Mouse (Mus musculus) cerebellum, postnatal 4 days (tissue): ENCODE results near the gene Mthfd1.

Experiments
- DNase-seq, 2 experiments: peaks; one replicate each; pipeline ENCODE4 v3.0.0; 2022; ENCODE audit warnings: low spot score in 2 of 2, mixed read lengths in 1 of 2

Gene Mthfd1

DNA sequence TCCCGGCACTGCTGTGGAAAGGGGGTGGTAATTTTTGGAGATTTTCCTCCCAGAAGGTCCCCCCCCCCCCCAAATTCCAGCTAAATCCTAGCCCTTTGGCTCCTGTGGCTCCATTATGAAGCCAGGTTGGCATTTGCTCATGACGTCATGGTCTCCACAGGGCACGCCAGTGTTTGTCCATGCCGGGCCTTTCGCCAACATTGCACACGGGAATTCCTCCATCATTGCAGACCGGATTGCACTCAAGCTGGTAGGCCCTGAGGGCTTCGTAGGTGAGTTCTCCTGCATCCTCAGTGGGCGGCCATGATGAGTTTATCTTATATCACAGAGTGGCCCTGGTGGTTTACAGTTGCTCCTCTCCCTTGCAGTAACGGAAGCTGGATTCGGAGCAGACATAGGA, 48.4 kb downstream of the Mthfd1 start:
- DNase-seq: no peak

DNA sequence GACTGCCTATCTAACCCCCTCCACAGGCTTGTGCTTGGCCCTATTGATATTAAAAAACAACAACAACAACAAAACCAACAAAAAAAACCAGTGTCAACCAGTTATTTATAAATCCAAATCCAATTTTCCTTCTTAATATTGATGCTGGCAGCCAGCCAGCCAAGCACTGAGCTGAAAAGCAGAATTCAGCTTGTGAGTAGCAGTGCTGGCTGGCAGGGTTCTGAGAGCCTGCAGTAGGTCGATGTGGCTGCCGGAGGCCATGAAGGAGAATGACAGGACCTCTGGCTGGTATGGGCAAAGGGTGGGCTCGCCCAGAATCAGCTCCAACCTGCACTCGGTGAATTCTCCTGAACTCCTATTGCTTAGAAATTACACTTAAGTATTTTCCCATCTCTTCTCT, 49.1 kb downstream of the Mthfd1 start:
- DNase-seq: no peak

DNA sequence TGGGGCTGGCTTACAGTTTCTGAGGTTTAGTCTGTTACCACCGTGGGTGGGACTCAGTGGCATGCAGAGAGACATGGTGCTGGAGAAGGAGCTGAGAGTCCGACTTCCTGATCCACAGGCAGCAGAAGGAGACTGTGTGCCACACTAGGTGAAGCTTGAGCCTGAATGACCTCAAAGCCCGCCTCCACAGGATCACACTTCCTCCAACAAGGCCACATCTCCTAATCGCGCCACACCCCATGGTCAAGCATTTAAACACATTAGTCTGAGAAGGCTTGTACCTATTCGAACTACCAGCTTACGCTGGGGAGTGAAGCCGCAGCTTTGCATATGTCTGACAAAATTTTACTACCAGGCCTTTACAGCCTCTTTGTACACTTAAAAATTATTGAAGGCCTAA, 50.0 kb downstream of the Mthfd1 start:
- DNase-seq: no peak

DNA sequence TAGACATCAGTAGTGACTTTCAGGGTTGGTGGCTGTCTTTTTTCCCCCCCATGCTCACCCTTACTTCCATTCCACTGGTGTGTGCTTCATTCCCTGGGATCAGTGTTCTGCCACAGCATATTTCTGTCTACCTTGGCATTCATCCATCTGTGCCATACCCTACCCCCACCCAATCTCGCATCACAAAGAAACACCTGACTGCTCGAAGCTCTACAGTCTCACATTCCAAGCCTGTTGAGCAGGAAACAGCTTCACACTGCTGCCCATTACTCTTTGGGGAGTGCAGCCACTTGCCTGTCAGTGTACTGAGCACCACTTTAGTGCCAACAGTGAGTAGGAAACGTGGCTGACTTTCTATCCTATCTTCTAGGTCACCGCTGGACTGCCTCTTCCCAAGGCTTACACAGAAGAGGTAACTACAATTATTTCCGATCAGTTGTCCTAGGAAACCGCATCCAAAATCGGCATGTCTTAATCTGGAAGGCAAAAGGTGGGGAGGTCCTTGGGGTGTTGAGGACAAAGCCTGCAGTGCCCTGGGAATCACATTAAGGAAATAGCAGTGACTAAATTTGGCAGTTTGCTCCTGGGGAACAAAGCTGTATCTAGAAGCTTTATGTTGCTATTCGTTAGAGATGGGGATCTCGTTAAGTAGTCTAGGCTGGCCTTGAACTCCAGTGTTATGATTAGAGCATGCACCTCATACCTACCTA, 51.9 kb downstream of the Mthfd1 start:
- no peak for DNase-seq

DNA sequence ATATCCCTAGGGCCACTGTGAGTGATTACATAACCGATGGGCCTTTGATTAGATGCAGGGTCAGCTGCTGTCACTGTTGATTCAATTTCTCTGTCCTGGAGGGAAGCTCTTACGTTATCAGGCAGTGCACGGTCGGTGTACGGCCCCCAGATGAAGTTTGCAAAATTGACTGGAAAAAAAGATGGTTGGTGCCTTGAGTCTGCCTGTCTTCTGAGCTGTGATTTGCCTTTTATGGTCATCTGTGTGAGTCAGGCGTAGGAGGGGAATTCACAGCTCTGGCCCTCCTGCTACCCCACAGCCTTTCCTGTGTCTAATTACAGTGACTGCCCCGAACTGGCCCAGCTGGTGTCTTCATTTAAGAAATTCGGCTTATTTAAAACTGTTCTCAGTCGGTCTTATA, 52.9 kb downstream of the Mthfd1 start:
- no peak for DNase-seq

DNA sequence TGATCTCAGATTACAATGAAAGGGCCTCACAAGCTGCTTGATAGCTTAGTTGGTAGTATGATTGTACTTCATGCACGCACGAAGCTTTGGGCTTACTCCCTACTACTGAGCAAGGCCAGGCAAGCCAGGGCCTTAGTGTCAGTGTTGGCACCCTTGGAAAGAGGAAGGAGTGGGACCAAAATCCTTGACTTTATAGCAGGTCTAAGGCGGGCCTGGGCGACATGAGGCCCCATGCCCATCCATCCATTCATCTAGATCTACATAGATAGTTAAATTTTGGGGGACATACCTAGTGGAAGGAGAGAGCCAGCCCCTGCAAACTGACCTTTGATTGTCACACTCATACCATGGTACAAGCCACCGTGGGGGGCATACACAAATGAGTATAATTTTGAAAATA, 53.3 kb downstream of the Mthfd1 start:
- DNase-seq: no peak

DNA sequence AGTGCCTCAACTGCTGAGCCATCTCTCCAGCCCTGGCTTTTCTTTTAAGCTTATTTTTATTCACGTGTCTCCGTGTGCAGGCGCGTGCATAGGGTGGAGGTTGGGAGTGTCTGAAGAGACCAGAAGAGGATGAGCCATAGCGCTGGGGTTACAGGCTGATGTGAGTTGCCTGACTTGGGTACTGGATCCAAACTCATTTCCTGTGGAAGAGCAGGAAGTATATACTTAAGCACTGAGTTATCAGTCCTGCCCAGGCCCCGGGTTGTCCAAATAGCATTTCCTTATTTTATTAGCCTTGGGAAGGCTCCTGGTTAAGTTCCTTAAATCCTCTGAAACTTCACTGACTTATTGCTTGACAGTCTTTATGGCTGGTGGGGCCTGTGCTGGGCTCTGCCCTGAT, 54.9 kb downstream of the Mthfd1 start:
- no peak for DNase-seq

DNA sequence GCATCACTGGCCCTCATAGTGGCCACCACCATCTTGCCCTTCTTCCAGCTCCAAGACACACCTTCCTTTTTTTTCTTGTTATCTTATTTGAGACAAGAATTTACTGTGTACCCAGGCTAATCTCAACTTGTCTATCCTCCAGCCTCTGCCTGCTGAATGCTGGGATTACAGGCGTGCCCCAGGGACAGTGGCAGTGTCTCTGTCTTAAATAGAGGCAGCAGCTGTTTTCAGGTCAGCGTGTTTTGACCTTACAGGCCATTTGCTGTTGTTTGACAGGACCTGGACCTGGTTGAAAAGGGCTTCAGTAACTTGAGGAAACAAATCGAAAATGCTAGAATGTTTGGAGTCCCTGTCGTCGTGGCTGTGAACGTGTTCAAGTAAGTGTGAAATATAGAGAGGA, 55.5 kb downstream of the Mthfd1 start:
- DNase-seq: no peak

DNA sequence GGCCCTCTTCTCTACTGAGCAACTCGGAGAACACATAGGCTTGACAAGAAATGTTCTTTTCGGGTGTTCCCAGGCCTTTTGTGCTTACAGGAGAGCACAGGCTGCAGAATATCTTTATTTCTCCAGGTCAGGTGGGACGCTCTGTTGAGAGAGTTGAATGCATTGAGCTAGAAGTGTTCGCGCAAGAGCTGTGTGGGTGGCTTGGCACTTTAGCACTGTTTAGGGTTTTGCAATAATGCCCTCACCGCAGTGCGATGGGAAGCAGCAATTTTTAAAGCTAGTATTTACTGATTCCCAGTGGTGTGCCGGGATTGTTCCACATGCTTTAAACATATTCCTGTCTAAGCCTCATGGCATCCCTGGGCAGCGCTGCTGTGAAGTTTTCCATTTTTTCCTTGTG, 56.1 kb downstream of the Mthfd1 start:
- DNase-seq: no peak

DNA sequence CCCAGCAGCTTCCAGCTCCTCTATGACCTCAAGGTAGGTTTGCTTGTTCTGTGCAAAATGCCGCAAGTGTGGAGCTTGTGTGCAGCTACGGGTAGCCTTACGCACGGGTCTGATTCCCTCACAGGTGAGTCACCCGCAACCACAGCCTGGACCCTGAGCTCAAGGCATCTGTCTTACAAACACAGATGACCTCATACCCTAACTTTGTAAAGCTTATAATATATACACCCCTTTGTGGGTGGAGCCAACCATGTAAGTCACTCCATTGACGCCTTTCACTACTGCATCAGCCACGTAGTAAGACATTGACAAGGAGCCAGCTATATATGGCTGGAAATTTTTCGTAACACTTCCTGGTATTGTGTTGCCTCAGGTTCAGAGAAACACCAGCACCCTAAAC, 56.9 kb downstream of the Mthfd1 start:
- no peak for DNase-seq

DNA sequence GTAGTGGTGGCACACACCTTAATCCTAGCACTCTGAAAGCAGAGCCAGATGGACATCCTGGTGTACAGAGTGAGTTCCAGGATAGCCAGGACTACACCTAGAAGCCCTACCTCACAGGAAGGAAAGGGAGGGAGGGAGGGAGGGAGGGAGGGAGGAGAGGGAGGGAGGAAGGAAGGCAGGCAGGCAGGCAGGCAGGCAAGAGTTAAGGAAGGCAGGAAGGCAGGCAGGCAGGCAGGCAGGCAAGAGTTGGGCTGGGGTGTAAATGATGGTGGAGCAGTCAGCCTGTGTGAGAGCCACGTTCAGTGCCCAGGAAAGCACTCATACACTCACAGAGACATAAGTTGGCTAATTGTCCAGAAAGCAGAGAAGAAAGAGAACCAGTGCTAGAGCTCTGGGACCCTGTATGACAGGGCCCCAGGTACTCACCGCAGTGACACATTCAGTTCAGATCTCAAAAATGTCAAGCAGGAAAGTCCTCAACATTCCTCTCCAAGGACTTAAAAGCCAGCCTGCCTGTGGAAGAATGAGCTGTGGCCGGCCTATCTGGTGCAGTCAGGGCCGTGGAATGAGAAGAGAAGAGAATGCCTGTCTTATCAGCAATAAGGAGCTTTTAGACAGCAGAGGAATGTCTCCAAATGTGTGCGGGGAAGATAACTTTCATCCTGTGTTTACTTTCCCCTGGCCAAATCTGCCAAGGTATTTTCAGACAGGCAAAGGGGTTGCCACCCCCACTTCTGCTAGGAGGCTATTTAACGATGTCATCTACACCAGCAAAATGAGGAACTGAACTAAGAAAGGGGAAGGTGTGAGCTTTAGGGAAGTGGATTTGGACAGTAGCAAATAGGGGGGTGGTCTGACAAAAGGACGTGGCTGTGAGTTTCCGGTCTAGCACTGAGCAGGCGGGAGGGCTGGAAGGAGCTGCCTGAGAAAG, 63.4 kb downstream of the Mthfd1 start:
- no peak for DNase-seq

DNA sequence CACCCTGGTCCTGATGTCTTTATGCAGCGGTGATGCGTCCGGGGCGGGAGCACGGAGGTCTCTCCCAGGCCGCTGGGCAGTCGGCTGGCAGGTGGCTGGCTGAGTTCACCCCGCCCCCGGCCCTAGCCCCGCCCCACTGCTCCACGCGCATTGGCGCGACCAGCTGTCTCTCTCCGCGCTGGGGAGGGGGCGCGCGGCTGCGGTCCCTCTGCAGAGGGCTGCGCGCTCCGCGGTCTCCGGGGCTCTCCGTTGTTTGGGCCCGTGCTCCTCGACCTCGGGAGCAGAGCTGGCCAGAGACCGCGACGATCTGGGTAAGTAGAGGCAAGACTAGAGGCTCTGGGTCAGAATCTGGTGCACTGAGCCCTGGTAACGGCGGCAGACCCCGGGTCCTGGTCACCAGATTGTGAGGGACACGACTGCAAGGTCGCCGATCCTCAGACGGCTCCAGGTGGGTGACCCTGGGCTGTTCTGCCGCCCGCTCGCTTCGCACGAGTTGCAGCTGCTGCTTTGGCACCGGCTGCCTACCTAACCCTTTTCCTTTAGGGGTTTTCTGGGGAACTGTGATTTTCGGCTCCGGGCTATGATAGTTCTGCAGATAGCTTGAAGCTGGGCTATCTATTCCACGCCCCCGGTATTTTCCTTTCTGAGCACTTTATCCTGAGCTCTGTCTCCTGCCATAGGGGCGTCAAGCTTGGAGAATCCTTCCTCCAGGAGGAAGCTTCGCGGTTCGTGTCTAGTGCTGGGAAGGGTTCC, 69.8 kb downstream of the Mthfd1 start, which contains the start of gene Akap5:
Akap5 (plus strand) TSS at position 213 of the 753 bp plus-strand sequence.
- DNase-seq: peak; percentile 72 to 88

DNA sequence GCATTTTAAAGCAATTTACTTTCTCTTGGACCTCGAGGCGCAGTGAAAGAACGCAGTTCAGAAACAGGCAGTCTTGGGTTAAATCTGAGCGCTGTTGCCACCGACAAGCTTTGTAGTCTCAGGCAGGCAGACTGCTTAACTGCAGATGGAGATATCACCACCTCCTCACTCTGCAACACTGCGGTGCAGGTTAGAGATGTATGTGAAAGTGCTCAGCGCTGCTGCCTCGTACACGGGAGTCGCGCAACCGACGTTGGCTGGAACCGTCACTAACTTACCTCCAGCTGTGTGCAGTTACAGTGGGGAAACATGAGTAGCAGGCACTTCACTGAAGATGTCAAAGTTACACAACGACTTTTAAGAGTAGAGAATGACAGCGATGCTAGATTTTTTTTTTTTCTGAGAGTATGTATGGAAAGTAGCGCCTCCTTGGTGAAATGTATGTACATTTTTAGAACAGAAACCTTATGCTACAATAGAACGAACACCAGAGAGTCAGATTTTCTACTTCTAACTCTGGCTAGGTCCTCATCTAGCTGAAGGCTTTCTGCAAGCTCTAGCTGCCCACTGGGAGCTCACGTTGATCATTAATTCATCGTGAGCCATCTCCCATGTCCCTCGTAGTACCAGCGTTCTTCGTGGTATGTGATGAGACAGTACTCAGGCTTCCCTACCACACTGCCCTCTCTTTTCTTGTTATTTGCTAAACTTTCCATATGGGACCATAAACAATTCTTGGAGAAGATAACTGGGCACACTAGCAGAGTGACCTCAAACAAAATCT, 71.5 kb downstream of the Mthfd1 start:
- DNase-seq: no peak

DNA sequence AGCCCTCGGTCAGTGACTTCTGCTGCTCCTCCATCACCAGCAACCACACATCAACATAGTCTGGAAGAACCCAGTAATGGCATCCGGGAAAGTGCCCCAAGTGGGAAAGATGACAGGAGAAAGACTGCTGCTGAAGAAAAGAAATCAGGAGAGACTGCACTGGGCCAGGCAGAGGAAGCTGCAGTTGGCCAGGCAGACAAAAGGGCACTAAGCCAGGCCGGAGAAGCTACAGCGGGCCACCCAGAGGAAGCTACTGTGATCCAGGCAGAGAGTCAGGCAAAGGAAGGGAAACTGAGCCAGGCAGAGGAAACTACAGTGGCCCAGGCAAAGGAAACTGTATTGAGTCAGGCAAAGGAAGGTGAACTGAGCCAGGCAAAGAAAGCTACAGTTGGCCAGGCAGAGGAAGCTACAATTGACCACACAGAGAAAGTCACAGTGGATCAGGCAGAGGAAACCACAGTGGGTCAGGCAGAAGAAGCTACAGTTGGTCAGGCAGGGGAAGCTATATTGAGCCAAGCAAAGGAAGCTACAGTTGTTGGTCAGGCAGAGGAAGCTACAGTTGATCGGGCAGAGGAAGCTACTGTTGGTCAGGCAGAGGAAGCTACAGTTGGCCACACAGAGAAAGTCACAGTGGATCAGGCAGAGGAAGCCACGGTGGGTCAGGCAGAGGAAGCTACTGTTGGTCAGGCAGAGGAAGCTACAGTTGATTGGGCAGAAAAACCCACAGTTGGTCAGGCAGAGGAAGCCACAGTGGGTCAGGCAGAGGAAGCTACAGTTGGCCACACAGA, 73.7 kb downstream of the Mthfd1 start:
- DNase-seq: no peak

DNA sequence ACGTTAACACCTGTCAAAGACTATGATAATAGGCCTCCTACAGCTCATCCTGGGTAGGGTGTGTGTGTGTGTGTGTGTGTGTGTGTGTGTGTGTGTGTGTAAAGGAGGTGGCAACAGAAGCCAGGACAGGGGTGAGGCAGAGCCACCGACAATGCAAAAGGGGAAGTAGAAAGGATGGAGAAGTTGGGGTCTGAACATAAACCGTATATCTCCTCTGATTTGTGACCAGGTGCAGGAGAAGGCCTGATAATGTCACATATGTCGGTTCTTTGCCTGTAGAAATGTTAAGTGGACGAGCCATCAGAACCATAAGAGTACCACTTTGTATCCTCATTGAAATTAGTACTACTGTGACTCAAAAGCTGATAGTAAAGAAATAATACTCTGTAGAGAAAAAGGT, 78.6 kb downstream of the Mthfd1 start:
- DNase-seq: no peak

DNA sequence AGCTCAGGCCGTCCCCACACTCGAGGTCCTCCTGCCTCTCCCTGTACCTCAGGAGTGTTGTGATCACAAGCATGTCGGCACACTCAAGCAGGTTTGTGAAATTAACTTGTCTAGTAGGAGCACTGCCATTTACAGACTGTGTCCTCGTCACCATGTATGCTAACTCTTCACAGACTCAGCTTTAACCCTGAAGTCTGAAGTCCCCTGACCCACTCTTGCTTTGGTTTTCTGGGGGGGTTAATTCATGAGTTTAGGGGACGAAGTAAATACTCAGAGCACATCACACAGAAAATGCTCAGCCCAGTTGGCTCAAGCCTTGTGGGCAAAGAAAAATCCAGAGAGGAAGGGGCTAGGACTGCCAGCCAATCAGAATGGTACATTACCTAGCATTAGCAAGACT, 80.5 kb downstream of the Mthfd1 start:
- no peak for DNase-seq

DNA sequence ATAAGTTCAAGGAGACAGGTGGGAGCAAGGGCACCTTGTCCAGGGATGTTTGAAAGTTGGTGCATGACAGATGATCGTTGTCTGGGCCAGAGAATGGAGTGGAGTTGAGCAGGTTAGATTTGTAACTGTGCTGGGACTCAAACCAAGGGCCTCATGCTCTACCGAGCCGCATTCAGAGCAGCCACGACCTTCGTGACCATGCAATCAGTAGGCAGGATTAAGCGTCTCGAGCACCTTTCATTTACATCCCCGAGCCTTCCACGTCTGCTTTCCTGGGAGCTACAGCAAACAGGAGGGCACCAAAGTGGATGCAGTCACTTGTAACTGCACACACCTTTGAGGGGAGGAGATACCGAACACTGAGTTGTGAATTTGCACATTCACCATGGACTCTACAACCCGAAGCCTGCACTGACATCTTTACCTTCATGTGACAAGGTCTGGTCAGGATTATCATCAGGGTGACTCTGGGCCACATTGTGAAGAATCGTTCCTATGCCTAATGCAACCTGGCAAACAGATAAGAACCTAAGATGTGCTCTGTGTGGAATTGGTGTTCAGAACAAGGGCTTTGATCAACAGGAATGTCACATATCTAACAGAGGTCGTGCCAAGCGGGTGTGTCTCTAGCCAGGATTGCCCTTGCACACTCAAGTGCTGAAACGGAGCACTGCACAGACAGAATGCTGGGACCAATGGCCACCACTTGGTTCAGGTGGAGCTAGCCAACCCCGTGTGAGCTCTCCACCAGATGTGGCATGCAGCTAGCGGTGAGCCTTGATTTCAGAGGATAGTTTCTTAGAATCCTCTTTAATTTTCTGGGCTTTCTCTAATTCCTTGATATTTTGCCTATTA, 81.2 kb downstream of the Mthfd1 start:
- no peak for DNase-seq

DNA sequence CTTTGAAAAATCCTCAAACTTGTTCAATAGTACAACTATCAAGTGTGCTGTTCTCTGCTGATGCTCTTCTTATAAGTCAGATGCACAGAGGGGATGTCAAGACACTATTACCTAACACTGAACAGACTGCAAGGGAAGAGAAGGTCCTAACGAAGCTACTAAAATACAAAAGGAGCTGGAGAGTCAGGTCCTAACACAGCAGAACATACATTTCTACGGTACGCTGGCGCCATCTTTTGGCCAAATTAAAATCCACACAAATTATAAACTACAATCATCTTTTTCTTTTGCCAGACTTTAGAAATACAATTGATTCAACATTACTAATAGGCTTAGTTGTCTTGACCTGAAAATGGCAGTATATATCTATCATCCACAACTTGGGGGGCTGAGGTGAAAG, 86.0 kb downstream of the Mthfd1 start:
- peak in 1 of 2 experiments; percentile 56 for DNase-seq

DNA sequence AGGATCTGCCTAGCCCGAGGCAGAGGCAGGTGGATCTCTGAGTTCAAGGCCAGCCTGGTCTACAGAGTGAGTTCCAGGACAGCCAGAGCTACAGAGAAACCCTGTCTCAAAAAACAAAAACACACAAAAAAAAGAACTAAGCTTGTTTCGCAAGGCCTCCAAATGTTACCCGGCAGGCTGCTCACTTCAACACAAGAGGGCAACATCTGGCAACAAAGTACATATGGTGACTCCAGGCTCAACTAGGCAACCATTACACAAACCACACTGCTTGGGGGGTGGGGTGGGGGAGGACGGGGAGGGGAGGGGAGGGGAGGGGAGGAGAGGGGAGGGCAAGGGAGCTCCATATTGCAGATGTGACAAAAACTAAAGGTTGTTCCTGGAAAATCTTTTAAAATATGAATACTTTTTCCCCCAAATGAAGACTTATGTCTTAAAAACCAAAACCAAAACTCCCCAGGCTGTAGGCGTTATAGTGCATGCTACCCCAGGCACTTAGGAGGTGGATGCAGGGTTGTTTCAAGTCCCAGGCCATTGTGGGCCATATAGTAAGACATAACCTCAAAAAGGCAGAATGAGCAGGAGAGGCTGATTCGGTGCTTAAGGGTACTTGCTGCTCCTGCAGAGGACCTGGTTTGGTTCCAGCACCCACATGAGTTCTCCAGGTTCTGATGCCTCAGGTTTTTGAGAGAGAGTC, 90.8 kb downstream of the Mthfd1 start:
- DNase-seq: no peak
